Mouse (Mus musculus) forebrain, embryonic 14.5 days (tissue): ENCODE results near the gene Apoc3. TPM values are rescaled to one million over a fixed set of nuclear protein-coding genes. Genes with fewer than 3 reads are reported as not detected.

ENCODE experiments used
- ATAC-seq: fragments of 200-750 bp; cut with Nextera tagmentation; 2 replicates; pipeline ENCODE4 v1.8.0; 2017; ENCODE audit warnings: mild to moderate bottlenecking, moderate library complexity
- DNase-seq: peaks from one replicate; pipeline ENCODE4 v3.0.0-alpha.2; 2015; ENCODE audit warnings: low spot score
- H3K27ac ChIP-seq: fragments of 300-500 bp; sonication (generic); 2 replicates; pipeline ENCODE4 v1.5.1; 2014; ENCODE audit warnings: low read depth, mild to moderate bottlenecking, control low read depth, low read length, moderate library complexity
- H3K27me3 ChIP-seq: fragments of 300-500 bp; sonication (generic); replicated peaks from 2 replicates; pipeline ENCODE4 v1.6.1; 2014; ENCODE audit warnings: low read length, control low read depth, mixed read lengths; ENCODE audit not compliant: control insufficient read depth, insufficient read depth
- H3K36me3 ChIP-seq: fragments of 300-500 bp; sonication (generic); 2 replicates; pipeline ENCODE4 v1.6.1; 2014; ENCODE audit warnings: low read length, control low read depth; ENCODE audit not compliant: control insufficient read depth, insufficient read depth
- H3K4me1 ChIP-seq: fragments of 300-500 bp; sonication (generic); 2 replicates; pipeline ENCODE4 v1.6.1; 2014; ENCODE audit warnings: antibody characterized with exemption, low read length, control low read depth; ENCODE audit not compliant: control insufficient read depth, insufficient read depth
- H3K4me2 ChIP-seq: fragments of 300-500 bp; sonication (generic); 2 replicates; pipeline ENCODE4 v1.6.1; 2014; ENCODE audit warnings: mild to moderate bottlenecking, control low read depth, low read length
- H3K4me3 ChIP-seq: fragments of 300-500 bp; sonication (generic); 2 replicates; pipeline ENCODE4 v1.5.1; 2014; ENCODE audit warnings: low read depth, low read length, control low read depth
- H3K9ac ChIP-seq: fragments of 300-500 bp; sonication (generic); 2 replicates; pipeline ENCODE4 v1.6.1; 2014; ENCODE audit warnings: mild to moderate bottlenecking, low read length, control low read depth, moderate library complexity
- H3K9me3 ChIP-seq: fragments of 300-500 bp; sonication (generic); replicated peaks from 2 replicates; pipeline ENCODE4 v1.6.1; 2016; ENCODE audit warnings: low read length, control low read depth, mixed read lengths; ENCODE audit not compliant: control insufficient read depth
- WGBS: fragments of 180-500 bp; shearing (Covaris S2); extraction: QIAGEN DNeasy Blood & Tissue Kit; methylation state at CpG from one replicate; pipeline ENCODE4 v1.1.7; 2014; 5-methylcytosine and 5-hydroxymethylcytosine counted together
- polyA plus RNA-seq: library from polyadenylated mRNA; unstranded; fragments of >200 nt; fragmentation: Nextera tagmentation; extraction: Ambion mirVana; gene quantifications from 2 replicates; pipeline ENCODE4 v1.2.1, GENCODE M21; 2014

The Apoc3 gene
- polyA plus RNA-seq, 1 experiment from 2014 or later = not detected

- Histone ChIP-seq H3K4me3 (no peak overlapping the region), H3K4me1 (no peaks in the 10 kb centered on the region), H3K9ac (no peak overlapping the region), H3K27me3 (no peaks in the 10 kb centered on the region), H3K4me2 (no peak overlapping the region), H3K36me3 (peaks cover 57% of the 10 kb centered on the region), H3K27ac (no peak overlapping the region), H3K9me3 (no peaks in the 10 kb centered on the region)
- WGBS = 91% methylated on average over 12 of the region's 12 CpGs
- ATAC-seq (no peak), DNase-seq (no peak)
Measured at GRCm38 (mm10) chr9:46210473-46210872, 25.0 kb downstream of the Apoc3 start.

GRCm38 (mm10) chr9:46208401-46208974 is 26.9 kb downstream of the Apoc3 start:
- H3K9ac ChIP-seq = no peak overlapping the region
- H3K4me1 ChIP-seq = no peaks in the 10 kb centered on the region
- H3K9me3 ChIP-seq = no peaks in the 10 kb centered on the region
- ATAC-seq (no peak), DNase-seq (no peak)
- no peak overlapping the region for H3K4me3 ChIP-seq
- no peak overlapping the region for H3K27ac ChIP-seq
- H3K27me3 ChIP-seq = no peaks in the 10 kb centered on the region
- WGBS = 91% methylated on average over 13 of the region's 13 CpGs
- no peak overlapping the region for H3K4me2 ChIP-seq
- peaks cover 64% of the 10 kb centered on the region for H3K36me3 ChIP-seq

GRCm38 (mm10) chr9:46207501-46207869 is 28.0 kb downstream of the Apoc3 start:
- no peak overlapping the region for H3K27ac ChIP-seq
- no peaks in the 10 kb centered on the region for H3K4me1 ChIP-seq
- H3K4me2 ChIP-seq = no peak overlapping the region
- no peaks in the 10 kb centered on the region for H3K27me3 ChIP-seq
- no peaks in the 10 kb centered on the region for H3K9me3 ChIP-seq
- no peak for DNase-seq
- H3K4me3 ChIP-seq = no peak overlapping the region
- no peak overlapping the region for H3K9ac ChIP-seq
- 97% methylated on average over 6 of the region's 6 CpGs for WGBS
- ATAC-seq = no peak
- peaks cover 56% of the 10 kb centered on the region for H3K36me3 ChIP-seq

GRCm38 (mm10) chr9:46206834-46207500 is 28.5 kb downstream of the Apoc3 start:
- Histone ChIP-seq H3K4me2 (no peak overlapping the region), H3K36me3 (peaks cover 55% of the 10 kb centered on the region), H3K4me3 (no peak overlapping the region), H3K27ac (no peak overlapping the region), H3K27me3 (no peaks in the 10 kb centered on the region), H3K4me1 (no peaks in the 10 kb centered on the region), H3K9me3 (no peaks in the 10 kb centered on the region), H3K9ac (no peak overlapping the region)
- 89% methylated on average over 10 of the region's 10 CpGs for whole genome bisulfite sequencing
- DNase-seq = no peak
- no peak for ATAC-seq

GRCm38 (mm10) chr9:46199609-46200008 is 35.8 kb downstream of the Apoc3 start:
- H3K36me3 ChIP-seq = peaks cover 55% of the 10 kb centered on the region
- DNase-seq = no peak
- H3K27me3 ChIP-seq = no peaks in the 10 kb centered on the region
- H3K4me1 ChIP-seq = no peaks in the 10 kb centered on the region
- no peak overlapping the region for H3K27ac ChIP-seq
- no peak overlapping the region for H3K4me3 ChIP-seq
- no peak overlapping the region for H3K4me2 ChIP-seq
- no peaks in the 10 kb centered on the region for H3K9me3 ChIP-seq
- ATAC-seq = no peak
- WGBS = 89% methylated on average over 2 of the region's 2 CpGs
- H3K9ac ChIP-seq = no peak overlapping the region

GRCm38 (mm10) chr9:46198936-46199335 is 36.5 kb downstream of the Apoc3 start:
- 86% methylated on average over 7 of the region's 7 CpGs for WGBS

GRCm38 (mm10) chr9:46198461-46198860 is 37.0 kb downstream of the Apoc3 start:
- Histone ChIP-seq H3K4me1 (no peaks in the 10 kb centered on the region), H3K4me3 (no peak overlapping the region), H3K4me2 (no peak overlapping the region), H3K27me3 (no peaks in the 10 kb centered on the region), H3K27ac (no peak overlapping the region), H3K9ac (no peak overlapping the region), H3K9me3 (no peaks in the 10 kb centered on the region), H3K36me3 (peaks cover 49% of the 10 kb centered on the region)
- no peak for DNase-seq
- WGBS = 87% methylated on average over 9 of the region's 9 CpGs
- no peak for ATAC-seq

More at GRCm38 (mm10) chr9:46198936-46199335, 36.5 kb downstream of the Apoc3 start:
- no peaks in the 10 kb centered on the region for H3K27me3 ChIP-seq
- no peak overlapping the region for H3K9ac ChIP-seq
- peaks cover 49% of the 10 kb centered on the region for H3K36me3 ChIP-seq
- no peaks in the 10 kb centered on the region for H3K4me1 ChIP-seq
- no peak for DNase-seq
- no peak for ATAC-seq
- H3K9me3 ChIP-seq = no peaks in the 10 kb centered on the region
- H3K4me2 ChIP-seq = no peak overlapping the region
- H3K4me3 ChIP-seq = no peak overlapping the region
- H3K27ac ChIP-seq = no peak overlapping the region

GRCm38 (mm10) chr9:46196699-46197169 is 38.7 kb downstream of the Apoc3 start:
- Histone ChIP-seq H3K4me1 (no peaks in the 10 kb centered on the region), H3K9ac (no peak overlapping the region), H3K27me3 (no peaks in the 10 kb centered on the region), H3K36me3 (peaks cover 43% of the 10 kb centered on the region), H3K4me3 (no peak overlapping the region), H3K9me3 (no peaks in the 10 kb centered on the region), H3K27ac (no peak overlapping the region), H3K4me2 (no peak overlapping the region)
- no peak for ATAC-seq
- WGBS = 88% methylated on average over 12 of the region's 12 CpGs
- no peak for DNase-seq

GRCm38 (mm10) chr9:46194809-46195208 is 40.6 kb downstream of the Apoc3 start:
- no peak overlapping the region for H3K9ac ChIP-seq
- no peaks in the 10 kb centered on the region for H3K4me1 ChIP-seq
- H3K36me3 ChIP-seq = peaks cover 36% of the 10 kb centered on the region
- WGBS = 85% methylated on average over 9 of the region's 9 CpGs
- ATAC-seq (no peak), DNase-seq (no peak)
- H3K27ac ChIP-seq = no peak overlapping the region
- no peak overlapping the region for H3K4me2 ChIP-seq
- H3K9me3 ChIP-seq = no peaks in the 10 kb centered on the region
- no peaks in the 10 kb centered on the region for H3K27me3 ChIP-seq
- H3K4me3 ChIP-seq = no peak overlapping the region
